Mouse (Mus musculus) gastrocnemius, postnatal 36 days (tissue): ENCODE measurements at regions not wholly inside any gene's neighbourhood (a gene's known extent, or its start where the extent isn't known, plus 50 kb on each side); places are given as distances from the start of the nearest gene placed in this dataset.

Experiments
- DNase-seq, 2 experiments: peaks; one replicate each; pipeline ENCODE4 v3.0.0; 2022
- intact Hi-C: fragments of 180-260 bp; cut with DNase I; formaldehyde crosslinking; loops from one replicate; pipeline ENCODE4 v1.15.1; 2025

GRCm38 (mm10) chr15:25305801-25306200 is 107.8 kb downstream of the Basp1 start:
- DNase-seq, result no peak
- intact Hi-C loops, result no loop called here

DNA sequence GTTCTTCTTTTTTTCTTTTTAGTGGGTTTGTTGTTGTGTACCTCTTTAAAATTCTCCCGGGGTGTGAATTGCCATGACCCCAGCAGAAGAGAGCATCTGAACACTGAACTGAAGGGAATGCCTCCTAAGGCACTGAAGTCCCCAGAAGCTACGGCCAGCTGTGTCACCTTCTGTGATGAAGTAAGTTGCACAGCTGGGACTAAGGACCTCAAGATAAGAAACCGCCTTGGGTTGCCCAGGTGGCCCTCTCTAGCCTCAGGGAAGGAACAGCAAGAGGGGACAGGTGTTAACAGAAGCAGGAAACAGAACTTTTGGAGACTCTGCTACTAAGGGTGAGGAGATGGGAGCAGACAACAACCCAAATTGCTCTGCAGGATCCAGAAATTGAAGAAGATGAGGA is 110.2 kb downstream of the Basp1 start:
- intact Hi-C loops, result no loop called here
- no peak for DNase-seq

DNA sequence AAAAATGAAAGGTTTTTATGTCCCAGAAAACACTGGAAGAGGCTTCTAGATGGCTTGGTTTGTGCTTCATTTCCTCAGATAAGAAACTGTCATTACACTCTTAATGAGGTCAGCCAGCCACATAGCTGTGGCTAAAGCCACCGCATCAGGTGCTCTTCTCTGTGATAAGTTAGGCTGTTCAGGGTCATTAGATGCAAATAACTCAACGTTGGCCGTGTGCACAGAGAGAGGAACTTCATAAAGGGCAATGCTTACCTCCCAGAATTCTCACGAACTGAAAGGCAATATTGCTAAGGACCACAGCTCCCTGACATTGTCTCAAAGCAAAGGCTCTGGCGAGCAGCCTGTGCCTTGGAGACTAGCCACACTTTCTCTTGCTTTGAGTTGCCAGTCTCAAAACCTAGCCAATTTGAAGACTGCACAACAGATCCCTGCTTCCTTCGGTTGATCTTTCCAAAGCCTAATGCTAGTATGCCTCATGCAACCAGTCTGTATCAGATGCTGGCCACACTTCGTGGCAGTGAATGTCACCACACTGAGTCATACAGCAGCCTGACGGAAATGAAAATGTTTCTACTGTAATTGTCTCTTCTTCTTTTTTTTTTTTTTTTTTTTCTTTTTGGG is 110.8 kb downstream of the Basp1 start:
- peak in 1 of 2 experiments; percentile 22 for DNase-seq
- intact Hi-C loops, result no loop called here

GRCm38 (mm10) chr15:25301810-25302209 is 111.8 kb downstream of the Basp1 start:
- no peak for DNase-seq
- intact Hi-C loops, result no loop called here

- no peak for DNase-seq
- intact Hi-C loops, result no loop called here
Observed at GRCm38 (mm10) chr15:25297278-25297677, 116.3 kb downstream of the Basp1 start.

- no peak for DNase-seq
Observed at GRCm38 (mm10) chr15:25296714-25297113, 116.8 kb downstream of the Basp1 start.

DNA sequence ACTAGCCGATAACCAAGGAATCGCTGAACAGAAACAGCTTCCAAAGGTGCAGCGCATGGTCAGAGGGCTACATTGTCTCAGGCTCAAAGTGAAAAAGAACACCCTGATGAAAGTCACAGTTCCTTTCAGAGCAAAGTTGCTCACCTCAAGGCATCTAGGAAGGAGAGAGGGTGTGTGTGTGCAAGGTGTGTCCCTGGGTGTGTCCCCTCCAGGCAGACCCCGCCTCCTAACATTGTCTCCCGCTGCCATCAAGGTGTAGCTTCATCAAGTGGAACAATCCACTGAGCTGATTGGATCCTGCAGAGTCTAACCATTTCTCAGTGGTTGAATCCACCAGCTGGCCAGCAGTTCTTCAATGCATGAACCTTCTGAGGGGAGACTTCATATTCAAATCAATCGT is 117.8 kb downstream of the Basp1 start:
- no peak for DNase-seq
- intact Hi-C loops, result no loop called here

More at GRCm38 (mm10) chr15:25296714-25297113, 116.8 kb downstream of the Basp1 start:
- intact Hi-C loops, result no loop called here

- no peak for DNase-seq
Observed at GRCm38 (mm10) chr15:25291231-25291691, 122.3 kb downstream of the Basp1 start.

GRCm38 (mm10) chr15:25287850-25288249 is 125.7 kb downstream of the Basp1 start:
- no peak for DNase-seq
- intact Hi-C loops, result no loop called here

More at GRCm38 (mm10) chr15:25291231-25291691, 122.3 kb downstream of the Basp1 start:
- intact Hi-C loops, result no loop called here

DNA sequence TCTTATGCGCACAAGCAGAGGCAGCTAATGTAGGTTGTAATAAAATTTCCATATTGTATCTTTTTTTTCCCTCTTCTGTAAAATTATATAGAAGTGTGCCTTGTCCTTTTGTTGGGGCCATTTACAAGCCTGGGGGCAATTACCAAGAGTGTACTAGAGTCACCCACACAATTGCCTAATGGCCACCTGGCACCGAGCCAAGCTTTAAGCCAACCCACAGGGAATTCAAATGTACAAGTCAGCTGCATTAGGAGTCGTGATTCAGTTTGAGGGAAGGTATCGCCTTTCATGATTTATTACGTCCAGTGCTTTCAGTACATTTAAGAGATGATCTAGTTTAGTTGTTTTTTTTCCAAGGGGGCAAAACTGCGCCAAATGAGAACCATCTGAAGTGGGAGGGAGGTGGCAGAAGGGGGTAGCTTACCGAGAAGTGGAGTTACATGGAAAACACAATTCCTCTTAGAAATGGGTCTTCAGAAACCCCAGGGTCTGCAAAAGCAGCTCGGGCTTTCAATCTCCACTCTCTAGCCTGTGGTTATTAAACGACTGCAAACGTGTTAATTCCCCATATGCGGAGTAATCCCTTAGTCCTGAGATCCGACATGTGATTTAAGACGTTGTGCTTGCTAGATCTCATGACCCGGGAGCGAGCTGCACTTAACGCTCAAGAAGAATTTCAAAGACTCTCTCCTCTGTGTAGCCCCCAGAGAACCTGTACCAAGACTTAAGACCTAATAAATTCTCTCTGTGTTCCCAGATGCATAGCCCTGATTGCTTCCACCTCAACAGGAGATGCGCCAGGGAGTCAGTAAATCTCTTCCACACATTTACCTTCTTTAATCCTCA is 129.0 kb downstream of the Basp1 start:
- intact Hi-C loops, result no loop called here
- no peak for DNase-seq

DNA sequence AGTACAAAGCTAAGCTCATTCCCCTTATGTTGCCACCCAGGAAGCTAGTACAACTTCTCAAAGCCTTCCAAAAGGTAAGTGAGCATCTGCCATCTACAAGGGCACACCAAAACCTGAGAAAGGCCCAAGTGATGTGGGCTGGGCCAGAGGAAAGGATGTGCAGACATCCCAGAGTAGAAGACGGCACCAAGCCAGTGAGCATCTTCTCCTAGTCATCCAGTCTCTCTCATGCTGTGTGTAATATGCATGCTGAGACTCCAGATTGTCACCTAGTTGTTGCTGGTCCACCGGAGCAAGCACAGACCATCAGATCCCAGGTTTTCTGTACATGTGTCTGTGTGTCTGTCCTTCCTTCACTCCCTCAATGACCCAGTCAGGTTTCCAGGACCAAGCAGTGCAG is 129.9 kb downstream of the Basp1 start:
- intact Hi-C loops, result no loop called here
- no peak for DNase-seq

DNA sequence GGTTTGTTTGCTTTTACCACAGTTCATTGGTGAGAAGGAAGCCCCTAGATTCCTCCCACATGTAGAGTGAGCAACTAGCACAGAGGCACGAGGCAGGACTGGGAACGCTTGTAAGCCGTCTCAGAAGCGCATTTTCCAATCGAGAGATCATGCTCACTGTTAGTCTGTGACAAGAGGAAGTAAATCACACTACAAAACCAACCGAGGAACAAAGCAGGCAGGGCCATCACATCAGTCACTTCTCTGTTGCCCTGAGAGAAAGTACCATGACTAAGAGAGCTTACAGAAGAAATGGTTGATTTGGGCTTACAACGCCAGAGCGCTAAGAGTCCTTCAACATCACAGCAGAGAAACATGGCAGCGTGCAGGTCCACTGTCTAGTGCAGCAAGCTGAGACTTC is 131.2 kb downstream of the Basp1 start:
- intact Hi-C loops, result no loop called here
- DNase-seq, result no peak

DNA sequence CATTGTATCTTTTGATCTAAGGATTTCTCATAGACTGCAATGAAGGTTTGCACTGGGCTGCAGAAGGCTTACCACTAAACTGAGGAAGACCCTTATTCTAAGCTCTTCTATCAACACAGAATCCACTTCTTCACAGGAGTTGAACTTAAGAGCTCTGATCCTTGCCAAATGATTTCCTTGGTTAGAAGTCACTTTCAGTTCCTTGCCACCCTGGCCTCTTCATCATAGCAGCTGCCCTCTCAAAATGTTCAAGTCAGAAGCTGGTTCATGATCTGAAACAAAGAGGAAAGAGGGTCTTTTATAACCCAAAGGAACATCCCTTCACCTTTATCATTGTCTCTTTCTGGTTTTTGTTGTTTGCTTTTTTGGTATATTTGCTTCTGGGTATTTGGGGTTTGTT is 131.6 kb downstream of the Basp1 start:
- DNase-seq, result no peak
- intact Hi-C loops, result no loop called here

DNA sequence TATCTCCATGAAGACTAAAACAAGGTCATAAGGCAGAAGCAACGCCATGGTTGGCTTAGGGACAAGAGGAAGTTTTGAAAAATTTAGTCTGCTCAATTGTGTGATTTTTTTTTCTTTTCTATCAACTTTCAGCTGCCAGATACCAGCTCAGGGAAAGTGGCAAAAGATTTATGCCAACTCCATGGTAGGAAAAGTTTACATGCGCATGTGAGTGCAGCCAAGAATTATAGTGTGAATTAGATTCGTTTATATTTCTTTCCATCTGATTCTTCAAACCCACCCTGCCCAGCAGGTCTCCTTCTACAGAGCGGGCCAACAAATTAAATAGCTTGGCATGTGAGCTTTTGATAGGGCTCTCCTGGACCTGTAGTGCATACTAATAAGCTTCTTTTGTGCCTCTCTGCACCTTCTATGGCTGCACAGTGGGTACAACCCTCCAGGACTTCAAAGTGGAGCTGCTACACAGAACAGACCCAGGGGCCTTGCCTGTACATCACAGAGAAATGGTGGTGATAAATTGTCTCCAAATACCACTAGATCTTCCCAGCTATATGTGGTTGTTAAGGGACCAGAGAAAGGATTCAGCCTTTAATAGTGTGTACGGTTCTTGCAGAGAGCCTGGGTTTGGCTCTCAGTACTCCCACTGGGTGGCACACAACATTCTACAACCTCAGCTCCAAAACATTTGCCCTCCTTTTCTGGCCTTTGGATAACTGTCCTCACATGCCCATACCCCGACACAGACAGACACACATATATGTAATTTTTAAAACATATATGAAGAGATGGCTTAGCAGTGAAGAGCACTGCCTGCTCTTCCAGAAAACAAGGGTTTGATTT is 135.0 kb downstream of the Basp1 start:
- DNase-seq, result no peak
- intact Hi-C loops, result no loop called here

GRCm38 (mm10) chr15:25276227-25276626 is 137.3 kb downstream of the Basp1 start:
- intact Hi-C loops, result no loop called here

DNA sequence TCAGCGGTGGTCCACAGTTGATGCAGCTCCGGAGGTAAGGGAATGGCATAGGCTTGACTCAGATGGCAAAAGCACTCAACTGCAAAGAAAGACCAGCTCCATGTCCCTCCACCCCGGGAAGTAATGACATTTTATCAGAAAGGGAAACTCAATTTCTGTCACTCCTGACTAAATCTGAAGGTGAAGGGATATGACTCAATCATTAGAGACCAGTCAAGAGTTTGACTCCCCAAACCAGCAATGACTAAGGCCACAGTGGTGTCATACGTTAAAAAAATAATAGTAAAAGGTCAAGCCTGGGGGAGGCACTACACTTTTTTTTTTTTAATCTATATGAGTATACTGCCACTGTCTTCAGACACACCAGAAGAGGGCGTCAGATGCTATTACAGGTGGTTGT is 141.7 kb downstream of the Basp1 start:
- DNase-seq, result no peak
- intact Hi-C loops, result no loop called here

More at GRCm38 (mm10) chr15:25276227-25276626, 137.3 kb downstream of the Basp1 start:
- DNase-seq, result no peak

GRCm38 (mm10) chr15:25270349-25270748 is 143.2 kb downstream of the Basp1 start:
- DNase-seq, result no peak
- intact Hi-C loops, result no loop called here

DNA sequence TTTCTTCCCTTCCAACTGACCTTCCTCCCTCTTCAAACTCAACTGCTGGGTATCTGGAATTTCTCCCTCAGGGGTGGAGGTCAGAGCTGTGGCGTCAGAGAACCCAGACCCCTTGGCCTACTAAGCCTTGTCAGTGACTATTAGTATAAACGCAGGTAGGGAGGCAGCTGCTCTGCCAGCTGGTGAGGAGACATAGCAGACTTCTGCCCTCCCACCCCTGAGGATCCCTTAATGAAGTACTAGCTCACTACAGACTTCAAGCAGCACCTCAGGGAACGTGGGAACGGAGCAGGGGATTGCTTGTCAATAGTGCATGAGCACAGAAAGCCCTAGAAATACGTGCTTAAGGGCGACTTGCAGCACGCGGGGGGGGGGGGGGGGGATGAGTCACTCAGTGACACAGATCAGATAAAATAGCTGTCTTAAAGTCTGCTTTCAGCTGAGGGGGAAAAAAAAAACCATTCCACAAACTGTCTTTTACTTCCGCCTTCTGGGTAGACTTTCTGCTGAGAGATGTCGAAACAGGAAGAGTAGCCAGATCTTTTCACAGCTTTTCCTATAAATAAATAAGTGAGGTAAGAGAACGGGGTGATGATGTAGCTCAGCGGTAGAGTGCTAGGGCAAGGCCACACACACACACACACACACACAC is 144.1 kb downstream of the Basp1 start:
- intact Hi-C loops, result no loop called here

GRCm38 (mm10) chr15:25268436-25268835 is 145.1 kb downstream of the Basp1 start:
- intact Hi-C loops, result no loop called here
- DNase-seq, result no peak

More for the DNA sequence above, 144.1 kb downstream of the Basp1 start:
- DNase-seq, result no peak

DNA sequence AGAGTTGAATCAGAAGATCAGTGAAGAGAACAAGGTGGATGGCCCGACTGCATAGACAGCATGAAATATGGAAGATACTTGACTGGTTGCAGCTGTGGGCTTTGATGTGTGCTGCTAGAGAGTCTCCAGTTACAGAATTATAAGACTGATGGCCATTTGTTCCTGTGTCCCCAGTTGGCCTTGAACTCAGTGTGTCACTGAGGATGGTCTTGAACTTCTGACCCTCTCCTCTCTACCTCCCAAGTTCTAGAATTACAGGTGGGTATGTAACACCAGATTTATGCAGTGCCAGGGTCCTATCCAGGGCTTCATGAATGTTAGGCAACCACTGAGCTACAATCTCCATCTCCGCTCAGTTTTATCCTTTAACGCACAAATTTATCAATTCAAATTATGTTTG is 146.1 kb downstream of the Basp1 start:
- no peak for DNase-seq
- intact Hi-C loops, result no loop called here
